Mouse (Mus musculus) midbrain, postnatal 0 days (tissue): ENCODE results near the gene Pnpla1. TPM values are rescaled to one million over a fixed set of nuclear protein-coding genes. Genes with fewer than 3 reads are reported as not detected.

Experiments used
- ATAC-seq: fragments of 200-750 bp; cut with Nextera tagmentation; 2 replicates; pipeline ENCODE4 v1.8.0; 2017; ENCODE audit warnings: moderate number of reproducible peaks, mild to moderate bottlenecking, moderate TSS enrichment, moderate library complexity; ENCODE audit not compliant: low FRiP score
- DNase-seq: peaks from one replicate; pipeline ENCODE4 v3.0.0-alpha.2; 2015; ENCODE audit warnings: low spot score
- H3K27ac ChIP-seq: fragments of 300-500 bp; sonication (generic); 2 replicates; pipeline ENCODE4 v1.5.1; 2014; ENCODE audit warnings: low read depth, mild to moderate bottlenecking, low read length, mixed read lengths
- H3K27me3 ChIP-seq: fragments of 300-500 bp; sonication (generic); 2 replicates; pipeline ENCODE4 v1.6.1; 2014; ENCODE audit warnings: low read length, control low read depth, mixed read lengths; ENCODE audit not compliant: insufficient read depth
- H3K36me3 ChIP-seq: fragments of 300-500 bp; sonication (generic); 2 replicates; pipeline ENCODE4 v1.6.1; 2014; ENCODE audit warnings: low read length, control low read depth, mixed read lengths; ENCODE audit not compliant: insufficient read depth
- H3K4me1 ChIP-seq: fragments of 300-500 bp; sonication (generic); 2 replicates; pipeline ENCODE4 v1.6.1; 2014; ENCODE audit warnings: mild to moderate bottlenecking, control low read depth, antibody characterized with exemption, low read length, mixed read lengths; ENCODE audit not compliant: insufficient read depth
- H3K4me2 ChIP-seq: fragments of 300-500 bp; sonication (generic); 2 replicates; pipeline ENCODE4 v1.6.1; 2014; ENCODE audit warnings: low read depth, mild to moderate bottlenecking, low read length, mixed read lengths; ENCODE audit not compliant: poor library complexity, severe bottlenecking
- H3K4me3 ChIP-seq: fragments of 300-500 bp; sonication (generic); 2 replicates; pipeline ENCODE4 v1.5.1; 2014; ENCODE audit warnings: low read depth, mild to moderate bottlenecking, low read length, moderate library complexity
- H3K9ac ChIP-seq: fragments of 300-500 bp; sonication (generic); replicated peaks from 2 replicates; pipeline ENCODE4 v1.6.1; 2014; ENCODE audit warnings: mild to moderate bottlenecking, low read length, moderate library complexity, mixed read lengths; ENCODE audit not compliant: poor library complexity, severe bottlenecking
- H3K9me3 ChIP-seq: fragments of 300-500 bp; sonication (generic); 2 replicates; pipeline ENCODE4 v1.6.1; 2016; ENCODE audit warnings: low read length, control low read depth
- CTCF ChIP-seq: IDR thresholded peaks from 2 replicates; pipeline ENCODE4 v1.5.1; 2016; ENCODE audit warnings: antibody characterized with exemption, mild to moderate bottlenecking
- WGBS: fragments of 180-500 bp; shearing (Covaris S2); extraction: QIAGEN DNeasy Blood & Tissue Kit; methylation state at CpG from one replicate; pipeline ENCODE4 v1.1.7; 2014; 5-methylcytosine and 5-hydroxymethylcytosine counted together
- polyA plus RNA-seq: library from polyadenylated mRNA; unstranded; fragments of >200 nt; fragmentation: Nextera tagmentation; extraction: Ambion mirVana; gene quantifications from 2 replicates; pipeline ENCODE4 v1.2.1, GENCODE M21; 2015
- total RNA-seq: library from RNA; depleted of rRNA; stranded (reverse); fragments of >200 nt; gene quantifications from 2 replicates; pipeline ENCODE4 v1.2.3, GENCODE M21; 2014

Gene Pnpla1
- total and polyA plus RNA-seq, 2 experiments from 2014 or later, result 0.05 TPM; not detected in 1

DNA sequence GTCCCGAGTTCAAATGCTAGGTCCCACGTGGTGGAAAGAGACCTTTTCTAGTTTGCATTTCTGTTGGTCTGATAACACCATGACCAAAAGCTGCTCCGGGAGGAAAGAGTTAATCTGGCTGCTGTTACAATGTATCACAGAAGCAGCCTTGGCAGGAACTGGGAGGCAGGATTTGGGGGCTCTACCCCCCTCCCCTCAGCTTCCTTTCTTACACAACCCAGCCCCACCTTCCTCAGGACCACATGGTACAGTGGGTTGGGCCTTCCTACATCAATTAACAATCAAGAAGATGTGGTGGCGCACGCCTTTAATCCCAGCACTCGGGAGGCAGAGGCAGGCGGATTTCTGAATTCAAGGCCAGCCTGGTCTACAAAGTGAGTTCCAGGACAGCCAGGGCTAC is 3.8 kb upstream of the Pnpla1 start:
- 85% methylated on average over 7 of the region's 7 CpGs for WGBS
- Histone ChIP-seq H3K27me3 (no peaks in the 10 kb centered on the region), H3K27ac (no peak overlapping the region), H3K4me2 (no peak overlapping the region), H3K4me3 (no peak overlapping the region), H3K36me3 (no peaks in the 10 kb centered on the region), H3K4me1 (no peaks in the 10 kb centered on the region), H3K9me3 (0 out of 2 replicates have a peak, but pooled peaks cover 2% of the 10 kb centered on the region), H3K9ac (no peak overlapping the region)
- ATAC-seq, result no peak
- TF ChIP-seq CTCF, result no peak
- DNase-seq, result no peak

DNA sequence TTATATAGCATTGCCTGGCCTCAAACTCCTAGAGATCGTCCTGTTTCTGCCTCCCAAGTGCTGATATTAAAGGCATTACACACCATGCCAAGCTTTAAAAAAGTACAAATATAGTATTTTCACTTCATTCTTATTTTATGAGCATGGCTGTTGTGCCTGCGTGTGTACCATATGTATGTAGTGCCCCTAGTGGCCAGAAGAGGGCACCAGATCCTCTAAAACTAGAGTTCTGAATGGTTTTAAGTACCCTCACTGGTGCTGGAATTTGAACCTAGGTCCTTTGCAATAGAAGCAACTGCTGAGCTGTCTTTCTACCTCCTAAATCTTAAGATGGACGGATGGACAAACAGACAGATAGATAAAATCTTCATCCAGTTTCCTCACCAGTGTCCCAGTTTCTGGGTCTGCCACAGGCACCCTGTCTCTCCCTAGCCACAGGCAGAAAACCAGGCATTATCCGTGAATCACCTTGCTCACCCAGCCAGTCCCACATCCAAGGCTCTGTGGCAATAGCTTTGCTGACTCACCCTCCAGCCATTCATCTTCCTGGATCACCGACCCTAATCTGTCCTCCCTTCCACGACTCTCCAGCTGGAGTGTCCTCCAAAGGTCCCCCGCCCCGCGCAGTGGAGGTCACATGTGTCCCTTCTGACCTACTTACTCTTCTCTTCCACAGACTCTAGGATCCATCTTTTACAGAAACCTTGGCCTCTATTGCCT is 2.9 kb upstream of the Pnpla1 start:
- Histone ChIP-seq H3K27me3 (no peaks in the 10 kb centered on the region), H3K9me3 (0 out of 2 replicates have a peak, but pooled peaks cover 2% of the 10 kb centered on the region), H3K36me3 (no peaks in the 10 kb centered on the region), H3K4me1 (no peaks in the 10 kb centered on the region), H3K4me3 (no peak overlapping the region), H3K4me2 (no peak overlapping the region), H3K9ac (no peak overlapping the region), H3K27ac (no peak overlapping the region)
- DNase-seq, result no peak
- TF ChIP-seq CTCF, result peak; percentile 43
- WGBS, result 84% methylated on average over 9 of the region's 9 CpGs
- no peak for ATAC-seq

DNA sequence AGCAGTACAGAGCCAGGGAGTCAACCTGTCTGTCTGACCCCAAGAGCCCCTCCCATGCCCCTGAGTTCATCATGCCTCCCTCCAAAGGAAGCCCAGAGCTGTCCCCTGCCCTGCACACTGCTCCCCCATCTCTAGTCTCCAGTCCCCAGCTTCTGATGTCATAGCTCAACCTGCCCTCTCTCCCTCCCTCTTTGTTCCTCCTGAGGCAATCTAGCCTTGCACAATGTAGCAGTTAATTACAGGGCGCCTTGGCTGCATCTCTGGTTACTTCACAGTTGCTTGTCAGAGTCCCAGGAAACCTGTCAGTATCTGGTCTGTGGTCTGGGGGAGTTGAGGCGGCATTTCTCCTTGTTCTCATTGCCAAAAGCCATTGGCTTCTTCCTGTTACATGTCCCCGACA is 2.2 kb upstream of the Pnpla1 start:
- no peak for ATAC-seq
- Histone ChIP-seq H3K4me1 (no peaks in the 10 kb centered on the region), H3K4me3 (no peak overlapping the region), H3K27ac (no peak overlapping the region), H3K9ac (no peak overlapping the region), H3K4me2 (no peak overlapping the region), H3K36me3 (no peaks in the 10 kb centered on the region), H3K9me3 (0 out of 2 replicates have a peak, but pooled peaks cover 2% of the 10 kb centered on the region), H3K27me3 (no peaks in the 10 kb centered on the region)
- DNase-seq, result no peak
- 59% methylated on average over 3 of the region's 3 CpGs for WGBS
- TF ChIP-seq CTCF, result no peak

DNA sequence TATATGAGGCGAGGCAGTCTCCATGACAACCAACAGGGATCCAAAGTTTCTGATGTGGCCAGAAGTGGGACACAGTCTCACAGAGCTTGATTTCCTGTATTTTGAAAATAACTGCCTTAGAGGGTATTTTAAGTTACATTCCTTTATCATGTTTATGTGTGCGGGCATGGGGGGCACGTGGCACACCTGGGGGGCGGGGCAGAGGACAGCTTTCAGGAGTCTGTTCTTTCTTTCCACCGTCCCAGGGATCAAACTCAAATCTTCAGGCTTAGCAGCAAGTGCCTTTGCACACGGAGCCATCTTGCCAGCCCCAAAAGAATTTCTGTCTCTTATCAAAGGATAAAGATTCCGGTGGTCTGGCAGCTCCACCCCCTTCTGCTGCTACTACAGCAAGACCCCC is 5.7 kb downstream of the Pnpla1 start:
- Histone ChIP-seq H3K9me3 (no peaks in the 10 kb centered on the region), H3K27me3 (no peaks in the 10 kb centered on the region), H3K4me3 (no peak overlapping the region), H3K27ac (no peak overlapping the region), H3K36me3 (no peaks in the 10 kb centered on the region), H3K4me2 (no peak overlapping the region), H3K4me1 (peaks cover 3% of the 10 kb centered on the region; the same call in 1 of the 2 replicates), H3K9ac (no peak overlapping the region)
- no peak for TF ChIP-seq CTCF
- no peak for ATAC-seq
- no peak for DNase-seq
- 74% methylated on average over 7 of the region's 7 CpGs for WGBS

DNA sequence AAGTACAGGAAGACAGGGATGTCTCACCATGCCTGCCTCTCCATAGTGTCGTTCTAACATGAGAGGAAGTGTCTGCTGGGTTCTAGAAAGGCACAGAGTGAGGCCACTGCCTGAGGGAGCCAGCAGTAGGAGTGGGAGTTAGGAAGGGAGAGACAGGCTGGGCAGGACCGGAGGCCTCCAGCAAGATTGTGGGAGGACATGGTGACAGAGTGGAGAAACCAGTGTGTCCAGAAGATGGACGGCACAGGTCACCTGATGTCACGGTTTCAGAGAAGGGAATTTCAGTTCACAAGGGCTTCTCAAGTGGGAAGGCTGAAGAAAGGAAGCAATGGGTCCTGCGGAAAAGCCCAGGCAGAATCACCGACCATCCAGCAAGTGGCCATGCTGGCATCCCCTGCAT is 6.3 kb downstream of the Pnpla1 start:
- Histone ChIP-seq H3K4me3 (no peak overlapping the region), H3K4me1 (peaks cover 4% of the 10 kb centered on the region; the same call in 1 of the 2 replicates), H3K27me3 (no peaks in the 10 kb centered on the region), H3K27ac (no peak overlapping the region), H3K4me2 (no peak overlapping the region), H3K36me3 (no peaks in the 10 kb centered on the region), H3K9ac (no peak overlapping the region), H3K9me3 (no peaks in the 10 kb centered on the region)
- ATAC-seq (no peak), DNase-seq (no peak)
- no peak for TF ChIP-seq CTCF
- 87% methylated on average over 6 of the region's 6 CpGs for WGBS

DNA sequence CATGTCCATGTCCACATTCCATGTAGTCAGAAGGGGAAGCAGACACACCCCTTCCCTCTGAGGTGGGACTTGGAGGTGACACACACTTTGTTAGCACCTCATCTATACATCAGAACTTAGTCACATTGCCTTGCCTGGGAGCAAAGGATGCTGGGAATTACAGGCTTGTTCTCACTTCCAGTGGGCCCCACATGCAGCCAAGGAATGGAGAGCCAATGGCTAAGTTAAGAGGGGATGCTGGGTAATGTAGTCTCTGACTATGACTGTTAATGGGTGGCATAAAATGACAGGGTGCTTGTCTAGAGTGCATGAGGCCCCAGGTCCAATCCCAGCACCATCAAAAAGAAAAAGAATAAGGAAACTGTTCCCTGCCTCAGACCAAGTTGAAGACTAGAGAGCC is 8.7 kb downstream of the Pnpla1 start:
- Histone ChIP-seq H3K9me3 (no peaks in the 10 kb centered on the region), H3K4me3 (no peak overlapping the region), H3K36me3 (no peaks in the 10 kb centered on the region), H3K9ac (no peak overlapping the region), H3K4me1 (peaks cover 11% of the 10 kb centered on the region; the same call in 1 of the 2 replicates), H3K27me3 (no peaks in the 10 kb centered on the region), H3K4me2 (no peak overlapping the region), H3K27ac (no peak overlapping the region)
- TF ChIP-seq CTCF, result no peak
- DNase-seq, result no peak
- no peak for ATAC-seq
